Mouse (Mus musculus): ENCODE results near the gene Apold1. TPM values are rescaled to one million over a fixed set of nuclear protein-coding genes. Genes with fewer than 3 reads are reported as not detected.

The Apold1 gene
- total RNA-seq, 2 experiments from 2014 or later, result 8.8 to 17.9 TPM

- ATAC-seq (replicated peaks; ENCODE audit: low FRiP score, poor library complexity, severe bottlenecking), result no peak
Measured at GRCm38 (mm10) chr6:135023379-135023778, 41.9 kb downstream of the Apold1 start.

GRCm38 (mm10) chr6:135024781-135025420, 43.4 kb downstream of the Apold1 start:
- no peak for ATAC-seq (replicated peaks; ENCODE audit: low FRiP score, poor library complexity, severe bottlenecking)

GRCm38 (mm10) chr6:135026232-135026631, 44.7 kb downstream of the Apold1 start:
- 0 out of 2 replicates have a peak, but pooled peaks have one; percentile 34 for ATAC-seq (replicated peaks; ENCODE audit: low FRiP score, poor library complexity, severe bottlenecking)

DNA sequence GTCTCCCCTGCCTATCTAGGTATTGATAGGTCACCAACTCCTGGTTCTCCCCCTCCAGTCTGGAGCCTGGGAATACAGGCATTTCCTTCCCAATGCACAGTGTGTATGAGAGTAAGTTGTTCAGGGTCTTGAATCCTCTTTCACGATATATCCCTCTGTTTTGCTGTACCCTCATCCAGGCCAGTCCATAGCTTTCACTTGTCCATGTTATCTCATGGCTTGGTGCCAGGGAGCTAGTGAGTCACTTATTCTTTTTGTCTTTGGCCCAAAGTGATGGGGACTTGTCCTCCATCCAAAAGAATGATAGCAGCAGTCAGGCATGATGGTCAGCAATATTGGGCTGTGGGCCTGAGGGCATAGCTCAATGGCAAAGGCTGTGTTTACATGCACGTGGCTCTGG, 45.2 kb downstream of the Apold1 start:
- ATAC-seq (replicated peaks; ENCODE audit: low FRiP score, poor library complexity, severe bottlenecking), result no peak

DNA sequence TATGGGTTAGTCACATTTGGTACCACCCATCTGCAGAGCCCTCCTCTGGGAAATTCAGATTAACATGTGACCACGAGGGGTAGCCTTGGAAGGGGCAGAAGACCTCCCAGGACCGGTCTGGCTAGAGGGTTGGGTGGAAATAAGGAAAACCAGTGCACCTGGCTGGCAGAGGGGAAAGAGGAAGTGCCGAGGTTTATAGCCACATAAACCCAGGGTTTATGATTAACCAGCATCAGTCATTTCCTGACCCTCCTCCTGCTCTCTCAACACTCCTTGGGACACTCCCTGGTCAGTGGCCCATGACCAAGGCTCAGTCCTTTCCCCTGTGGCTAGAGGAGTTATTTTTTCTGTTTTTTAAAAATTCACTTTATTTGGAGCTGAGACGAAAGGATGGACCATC, 47.7 kb downstream of the Apold1 start:
- ATAC-seq (replicated peaks; ENCODE audit: low FRiP score, poor library complexity, severe bottlenecking), result no peak

Other genes starting within 250 kb of the Apold1 start
- 10.5 TPM in 1 of 2 replicates, not detected in the other for gene Dusp16, start 189.1 kb upstream of the Apold1 start, total RNA-seq (2015; ENCODE audit: low replicate concordance)
- gene Dusp16, start 189.1 kb upstream of the Apold1 start, total RNA-seq (2017; ENCODE audit: low replicate concordance), result 2.9 and 5.0 TPM in 2 replicates
- 5.8 and 6.7 TPM in 2 replicates for gene Crebl2, start 151.6 kb upstream of the Apold1 start, total RNA-seq (2015; ENCODE audit: low replicate concordance)
- gene Crebl2, start 151.6 kb upstream of the Apold1 start, total RNA-seq (2017; ENCODE audit: low replicate concordance), result 10.5 and 13.7 TPM in 2 replicates
- 17.3 and 19.7 TPM in 2 replicates for gene Gpr19, start 83.1 kb upstream of the Apold1 start, total RNA-seq (2015; ENCODE audit: low replicate concordance)
- 7.2 and 11.9 TPM in 2 replicates for gene Gpr19, start 83.1 kb upstream of the Apold1 start, total RNA-seq (2017; ENCODE audit: low replicate concordance)
- gene Cdkn1b, start 61.3 kb upstream of the Apold1 start, total RNA-seq (2015; ENCODE audit: low replicate concordance), result 62.7 and 90.5 TPM in 2 replicates
- gene Cdkn1b, start 61.3 kb upstream of the Apold1 start, total RNA-seq (2017; ENCODE audit: low replicate concordance), result 107 and 117 TPM in 2 replicates
- gene Ddx47, start 29.9 kb downstream of the Apold1 start, total RNA-seq (2015; ENCODE audit: low replicate concordance), result 31.7 and 44.0 TPM in 2 replicates
- gene Ddx47, start 29.9 kb downstream of the Apold1 start, total RNA-seq (2017; ENCODE audit: low replicate concordance), result 35.2 and 49.3 TPM in 2 replicates
- not detected in 2 replicates for gene Gprc5a, start 83.9 kb downstream of the Apold1 start, total RNA-seq (2015; ENCODE audit: low replicate concordance)
- gene Gprc5a, start 83.9 kb downstream of the Apold1 start, total RNA-seq (2017; ENCODE audit: low replicate concordance), result not detected in 2 replicates
- 1.4 and 5.0 TPM in 2 replicates for gene Gprc5d, start 136.6 kb downstream of the Apold1 start, total RNA-seq (2015; ENCODE audit: low replicate concordance)
- gene Gprc5d, start 136.6 kb downstream of the Apold1 start, total RNA-seq (2017; ENCODE audit: low replicate concordance), result not detected in 2 replicates
- gene Fam234b, start 216.3 kb downstream of the Apold1 start, total RNA-seq (2015; ENCODE audit: low replicate concordance), result 110 and 154 TPM in 2 replicates
- 96.5 and 104 TPM in 2 replicates for gene Fam234b, start 216.3 kb downstream of the Apold1 start, total RNA-seq (2017; ENCODE audit: low replicate concordance)
- 192 and 305 TPM in 2 replicates for gene Hebp1, start 216.3 kb downstream of the Apold1 start, total RNA-seq (2015; ENCODE audit: low replicate concordance)
- gene Hebp1, start 216.3 kb downstream of the Apold1 start, total RNA-seq (2017; ENCODE audit: low replicate concordance), result 368 and 376 TPM in 2 replicates